Mouse (Mus musculus) kidney, embryonic 14.5 days (tissue): ENCODE data around the gene Mep1a. TPM values are rescaled to one million over a fixed set of nuclear protein-coding genes. Genes with fewer than 3 reads are reported as not detected.
"Not testable (repeated sequence)": the region's sequence is repeated elsewhere in the genome, so short reads cannot be mapped to it uniquely, and the experiment has no call there.

ENCODE experiments used
- ATAC-seq: fragments of 200-750 bp; cut with Nextera tagmentation; 2 replicates; pipeline ENCODE4 v1.8.0; 2017; ENCODE audit warnings: moderate number of reproducible peaks, mild to moderate bottlenecking, moderate TSS enrichment, moderate library complexity; ENCODE audit not compliant: low FRiP score, low TSS enrichment
- H3K27ac ChIP-seq: fragments of 300-500 bp; sonication (generic); 2 replicates; pipeline ENCODE4 v1.5.1; 2014; ENCODE audit warnings: low read depth, mild to moderate bottlenecking, low read length, moderate library complexity, mixed read lengths
- H3K27me3 ChIP-seq: fragments of 300-500 bp; sonication (generic); 2 replicates; pipeline ENCODE4 v1.6.1; 2014; ENCODE audit warnings: mild to moderate bottlenecking, low read length; ENCODE audit not compliant: control insufficient read depth, insufficient read depth
- H3K36me3 ChIP-seq: fragments of 300-500 bp; sonication (generic); 2 replicates; pipeline ENCODE4 v1.6.1; 2014; ENCODE audit warnings: low read length, mixed read lengths; ENCODE audit not compliant: control insufficient read depth, insufficient read depth
- H3K4me1 ChIP-seq: fragments of 300-500 bp; sonication (generic); 2 replicates; pipeline ENCODE4 v1.6.1; 2014; ENCODE audit warnings: low read length, mixed read lengths; ENCODE audit not compliant: control insufficient read depth, insufficient read depth
- H3K4me2 ChIP-seq: fragments of 300-500 bp; sonication (generic); replicated peaks from 2 replicates; pipeline ENCODE4 v1.6.1; 2014; ENCODE audit warnings: low read depth, mild to moderate bottlenecking, low read length
- H3K4me3 ChIP-seq: fragments of 300-500 bp; sonication (generic); 2 replicates; pipeline ENCODE4 v1.5.1; 2014; ENCODE audit warnings: mild to moderate bottlenecking, low read length
- H3K9ac ChIP-seq: fragments of 300-500 bp; sonication (generic); 2 replicates; pipeline ENCODE4 v1.6.1; 2014; ENCODE audit warnings: low read depth, mild to moderate bottlenecking, low read length, moderate library complexity
- H3K9me3 ChIP-seq: fragments of 300-500 bp; sonication (generic); 2 replicates; pipeline ENCODE4 v1.6.1; 2016; ENCODE audit warnings: low read length; ENCODE audit not compliant: control insufficient read depth
- WGBS: fragments of 180-500 bp; shearing (Covaris S2); extraction: QIAGEN DNeasy Blood & Tissue Kit; methylation state at CpG from one replicate; pipeline ENCODE4 v1.1.7; 2014; 5-methylcytosine and 5-hydroxymethylcytosine counted together
- polyA plus RNA-seq: library from polyadenylated mRNA; unstranded; fragments of >200 nt; fragmentation: Nextera tagmentation; extraction: Ambion mirVana; gene quantifications from 2 replicates; pipeline ENCODE4 v1.2.1, GENCODE M21; 2014

Gene Mep1a
- polyA plus RNA-seq, 1 experiment from 2014 or later: 12.8 TPM

GRCm38 (mm10) chr17:43495502-43495901, 7.1 kb downstream of the Mep1a start:
- 90% methylated on average over 5 of the region's 5 CpGs for WGBS
- H3K9me3 ChIP-seq: no peaks in the 10 kb centered on the region
- ATAC-seq: no peak

GRCm38 (mm10) chr17:43490371-43490770, 12.2 kb downstream of the Mep1a start:
- WGBS: 87% methylated on average over 5 of the region's 10 CpGs
- H3K36me3 ChIP-seq, H3K4me1 ChIP-seq, H3K9ac ChIP-seq, H3K27ac ChIP-seq, H3K4me3 ChIP-seq, H3K4me2 ChIP-seq, H3K9me3 ChIP-seq, H3K27me3 ChIP-seq, ATAC-seq: not testable (repeated sequence)

More at GRCm38 (mm10) chr17:43495502-43495901, 7.1 kb downstream of the Mep1a start:
- no peaks in the 10 kb centered on the region for H3K4me1 ChIP-seq
- no peak overlapping the region for H3K27ac ChIP-seq
- H3K4me2 ChIP-seq: no peak overlapping the region
- H3K27me3 ChIP-seq: no peaks in the 10 kb centered on the region
- no peak overlapping the region for H3K9ac ChIP-seq
- H3K4me3 ChIP-seq: no peak overlapping the region
- H3K36me3 ChIP-seq: no peaks in the 10 kb centered on the region

- H3K4me1 ChIP-seq: no peaks in the 10 kb centered on the region
- 88% methylated on average over 2 of the region's 2 CpGs for WGBS
- no peak for ATAC-seq
- H3K36me3 ChIP-seq: no peaks in the 10 kb centered on the region
- no peak overlapping the region for H3K4me3 ChIP-seq
- H3K27me3 ChIP-seq: no peaks in the 10 kb centered on the region
- no peak overlapping the region for H3K9ac ChIP-seq
- no peak overlapping the region for H3K4me2 ChIP-seq
- H3K9me3 ChIP-seq: no peaks in the 10 kb centered on the region
- no peak overlapping the region for H3K27ac ChIP-seq
Observed at GRCm38 (mm10) chr17:43488439-43489151, 14.0 kb downstream of the Mep1a start.

- no peaks in the 10 kb centered on the region for H3K36me3 ChIP-seq
- no peak overlapping the region for H3K4me2 ChIP-seq
- no peaks in the 10 kb centered on the region for H3K4me1 ChIP-seq
- no peak overlapping the region for H3K27ac ChIP-seq
- no peaks in the 10 kb centered on the region for H3K27me3 ChIP-seq
- H3K9me3 ChIP-seq: no peaks in the 10 kb centered on the region
- WGBS: 83% methylated on average over 3 of the region's 3 CpGs
- ATAC-seq: no peak
- H3K9ac ChIP-seq: no peak overlapping the region
- H3K4me3 ChIP-seq: no peak overlapping the region
Observed at GRCm38 (mm10) chr17:43485982-43486381, 16.6 kb downstream of the Mep1a start.

GRCm38 (mm10) chr17:43477621-43478020, 25.0 kb downstream of the Mep1a start:
- no peak overlapping the region for H3K4me2 ChIP-seq
- no peaks in the 10 kb centered on the region for H3K27me3 ChIP-seq
- H3K9me3 ChIP-seq: no peaks in the 10 kb centered on the region
- H3K4me1 ChIP-seq: no peaks in the 10 kb centered on the region
- ATAC-seq: no peak
- no peak overlapping the region for H3K27ac ChIP-seq
- H3K4me3 ChIP-seq: no peak overlapping the region
- H3K36me3 ChIP-seq: no peaks in the 10 kb centered on the region
- no peak overlapping the region for H3K9ac ChIP-seq

GRCm38 (mm10) chr17:43474775-43475174, 27.8 kb downstream of the Mep1a start:
- Histone ChIP-seq H3K9ac (no peak overlapping the region), H3K27ac (no peak overlapping the region), H3K36me3 (no peaks in the 10 kb centered on the region), H3K4me1 (no peaks in the 10 kb centered on the region), H3K9me3 (no peaks in the 10 kb centered on the region), H3K4me3 (no peak overlapping the region), H3K27me3 (no peaks in the 10 kb centered on the region), H3K4me2 (no peak overlapping the region)
- 84% methylated on average over 16 of the region's 16 CpGs for WGBS
- no peak for ATAC-seq

- Histone ChIP-seq H3K4me2 (no peak overlapping the region), H3K36me3 (no peaks in the 10 kb centered on the region), H3K9ac (no peak overlapping the region), H3K27ac (no peak overlapping the region), H3K9me3 (no peaks in the 10 kb centered on the region), H3K4me1 (no peaks in the 10 kb centered on the region), H3K4me3 (no peak overlapping the region), H3K27me3 (no peaks in the 10 kb centered on the region)
- ATAC-seq: no peak
- WGBS: 87% methylated on average over 4 of the region's 4 CpGs
Observed at GRCm38 (mm10) chr17:43472558-43472957, 30.1 kb downstream of the Mep1a start.

GRCm38 (mm10) chr17:43470039-43470438, 32.6 kb downstream of the Mep1a start:
- H3K4me1 ChIP-seq: no peaks in the 10 kb centered on the region
- no peaks in the 10 kb centered on the region for H3K27me3 ChIP-seq
- H3K36me3 ChIP-seq: no peaks in the 10 kb centered on the region
- no peak overlapping the region for H3K9ac ChIP-seq
- no peak for ATAC-seq
- 61% methylated on average over 3 of the region's 3 CpGs for WGBS
- H3K27ac ChIP-seq: no peak overlapping the region
- H3K9me3 ChIP-seq: no peaks in the 10 kb centered on the region
- no peak overlapping the region for H3K4me2 ChIP-seq
- no peak overlapping the region for H3K4me3 ChIP-seq

- Histone ChIP-seq H3K9ac (no peak overlapping the region), H3K9me3 (no peaks in the 10 kb centered on the region), H3K4me2 (peak overlapping the region; percentile 3; the same call in 1 of the 2 replicates), H3K36me3 (no peaks in the 10 kb centered on the region), H3K4me1 (0 out of 2 replicates have a peak, but pooled peaks cover 3% of the 10 kb centered on the region), H3K27ac (no peak overlapping the region), H3K4me3 (no peak overlapping the region), H3K27me3 (no peaks in the 10 kb centered on the region)
- WGBS: 32% methylated on average over 19 of the region's 19 CpGs
- peak; percentile 97 for ATAC-seq
Observed at GRCm38 (mm10) chr17:43460245-43461181, 42.1 kb downstream of the Mep1a start.
